ENCODE assay signal across 21 mouse cellular contexts in genomic region chr19:42613647-42614225, GRCm38 (mm10). TPM values are rescaled to one million over a fixed set of nuclear protein-coding genes. Genes with fewer than 3 reads are reported as not detected.
DNase-seq lines count a peak whose midpoint lies in the region; ATAC-seq and TF ChIP-seq lines count a peak whose summit lies in the region.
"Had no signal": no experiment of that assay in that cellular context is flagged by ENCODE, and none has a peak within 500 bp of the region (broad histone marks: within the 10 kb centered on the region; RNA-seq: fewer than 3 reads in every experiment).

No protein-coding gene starts in this region.

- H3ac ChIP-seq in C2C12 (ENCODE audit: control insufficient read depth, insufficient read length, low read depth), result no peak overlapping the region

- no peak overlapping the region for H3K4me3 ChIP-seq in kidney, adult 2 months (ENCODE audit: insufficient read depth, low read depth, low read length)
- H3K4me3 ChIP-seq in C2C12 (ENCODE audit: insufficient read depth, poor library complexity, severe bottlenecking), result no peak overlapping the region
- H3K4me3 ChIP-seq in embryonic facial prominence, embryonic 15.5 days (replicated peaks), result no peak overlapping the region
- H3K4me3 ChIP-seq in forebrain, postnatal 0 days (ENCODE audit: low read depth, low read length), result no peak overlapping the region

- peak; percentile 94 for DNase-seq in heart, adult 11 months
- no peak for DNase-seq in heart, postnatal 25 days (ENCODE audit: low spot score)
- no peak for DNase-seq in kidney, adult 2 months
- no peak for DNase-seq in kidney, adult 11 months
- DNase-seq in forebrain, postnatal 0 days, result no peak
- DNase-seq in retina, embryonic 14.5 days (ENCODE audit: low spot score), result no peak
- DNase-seq: B cell, adult 2 months; cerebellum, adult 11 months; cerebellum, adult 9-11 months; kidney, adult 18-20 months; liver; thymus, postnatal 25 days had no signal

- 0 out of 2 replicates have a peak overlapping the region, but pooled peaks have one; percentile 9 for H3K27ac ChIP-seq in kidney, adult 2 months (ENCODE audit: insufficient read depth, low read depth, low read length)
- no peak overlapping the region for H3K27ac ChIP-seq in embryonic facial prominence, embryonic 15.5 days (replicated peaks)
- no peak overlapping the region for H3K27ac ChIP-seq in forebrain, postnatal 0 days (ENCODE audit: low read depth, low read length)
- H3K27ac ChIP-seq: forebrain, embryonic 12.5 days; hindbrain, embryonic 13.5 days; liver, embryonic 15.5 days; macrophage; neural tube, embryonic 15.5 days had no signal

- H3K36me3 ChIP-seq in kidney, adult 2 months (ENCODE audit: control insufficient read depth, insufficient read depth, low read length), result no peaks in the 10 kb centered on the region
- no peaks in the 10 kb centered on the region for H3K36me3 ChIP-seq in C2C12 (ENCODE audit: control insufficient read depth, insufficient read depth)
- no peaks in the 10 kb centered on the region for H3K36me3 ChIP-seq in embryonic facial prominence, embryonic 15.5 days
- no peaks in the 10 kb centered on the region for H3K36me3 ChIP-seq in forebrain, postnatal 0 days (ENCODE audit: insufficient read depth)
- H3K36me3 ChIP-seq: forebrain, embryonic 12.5 days; hindbrain, embryonic 13.5 days; limb, embryonic 10.5 days; liver, embryonic 15.5 days; neural tube, embryonic 15.5 days had no signal

- WGBS in kidney, adult 2 months, result 57% methylated on average over 7 of the region's 7 CpGs
- 65% methylated on average over 7 of the region's 7 CpGs for WGBS in embryonic facial prominence, embryonic 15.5 days
- 75% methylated on average over 7 of the region's 7 CpGs for WGBS in forebrain, postnatal 0 days

- H3K79me2 ChIP-seq in C2C12 (ENCODE audit: control insufficient read depth, insufficient read depth), result no peaks in the 10 kb centered on the region

- H3K9me3 ChIP-seq in embryonic facial prominence, embryonic 15.5 days (replicated peaks), result no peaks in the 10 kb centered on the region
- no peaks in the 10 kb centered on the region for H3K9me3 ChIP-seq in forebrain, postnatal 0 days (ENCODE audit: low read length)
- H3K9me3 ChIP-seq: forebrain, embryonic 12.5 days; hindbrain, embryonic 13.5 days; limb, embryonic 10.5 days; liver, embryonic 15.5 days; neural tube, embryonic 15.5 days had no signal

- no peak overlapping the region for H3K9ac ChIP-seq in embryonic facial prominence, embryonic 15.5 days
- H3K9ac ChIP-seq in forebrain, postnatal 0 days, result no peak overlapping the region
- H3K9ac ChIP-seq: hindbrain, embryonic 13.5 days; liver, embryonic 15.5 days; neural tube, embryonic 15.5 days had no signal

- TF ChIP-seq POLR2A in kidney, adult 2 months (IDR thresholded peaks at IDR 0.05; ENCODE audit: low read depth, low read length), result no peak

- no peaks in the 10 kb centered on the region for H3K27me3 ChIP-seq in kidney, adult 2 months (replicated peaks; ENCODE audit: control insufficient read depth, insufficient read depth, low read length)
- peaks cover 4% of the 10 kb centered on the region for H3K27me3 ChIP-seq in C2C12 (ENCODE audit: control insufficient read depth, insufficient read depth, insufficient read length)
- H3K27me3 ChIP-seq in embryonic facial prominence, embryonic 15.5 days, result peaks cover 10% of the 10 kb centered on the region
- H3K27me3 ChIP-seq in forebrain, postnatal 0 days (ENCODE audit: insufficient read depth, low read length), result no peaks in the 10 kb centered on the region

- ATAC-seq in embryonic facial prominence, embryonic 15.5 days (ENCODE audit: insufficient number of reproducible peaks, low FRiP score, low TSS enrichment, low read depth), result peak; percentile 42; the same call in 1 of the 2 replicates
- ATAC-seq in forebrain, postnatal 0 days, result no peak

- no peaks in the 10 kb centered on the region for H3K4me1 ChIP-seq in kidney, adult 2 months (ENCODE audit: control insufficient read depth, insufficient read depth, low read length)
- H3K4me1 ChIP-seq in embryonic facial prominence, embryonic 15.5 days, result peaks cover 12% of the 10 kb centered on the region
- H3K4me1 ChIP-seq in forebrain, postnatal 0 days (ENCODE audit: insufficient read depth), result no peaks in the 10 kb centered on the region
- H3K4me1 ChIP-seq: liver, embryonic 15.5 days had no signal

- H3K4me2 ChIP-seq in embryonic facial prominence, embryonic 15.5 days (replicated peaks), result no peak overlapping the region
- no peak overlapping the region for H3K4me2 ChIP-seq in forebrain, postnatal 0 days (ENCODE audit: low read depth)

- intact Hi-C loops in heart, postnatal 25 days (cut with DNase I), result no loop called here

- TF ChIP-seq CTCF in kidney, adult 2 months (conservative IDR thresholded peaks at IDR 0.05; ENCODE audit: insufficient read depth, insufficient read length, low read depth, low read length), result no peak
- no peak for TF ChIP-seq CTCF in C2C12 (IDR thresholded peaks at IDR 0.05; ENCODE audit: control insufficient read depth, insufficient read depth, insufficient read length)
- TF ChIP-seq CTCF in forebrain, postnatal 0 days (IDR thresholded peaks at IDR 0.05; ENCODE audit: low read depth), result no peak

- no peaks in the 10 kb centered on the region for H3K79me3 ChIP-seq in C2C12 (ENCODE audit: low read depth)

TF ChIP-seq in C2C12, 6 proteins besides CTCF, POLR2A, EP300 and RAD21:
- no peak for TF ChIP-seq FOSL1 (IDR thresholded peaks at IDR 0.05; ENCODE audit: insufficient read depth, low read length, poor library complexity, severe bottlenecking)
- TF ChIP-seq MYOD1 (IDR thresholded peaks at IDR 0.05; ENCODE audit: control insufficient read depth, insufficient read length, low read depth), result peak; percentile 23

RNA-seq across cellular contexts. Expression of gene Loxl4, which starts 1.1 kb away (rescaled TPM):
- total RNA-seq in heart, postnatal 25 days (2021), result 1 to 10 TPM; 1.2 to 1.3 TPM
- polyA plus RNA-seq in kidney, adult 2 months (2012; rRNA removed), result 2.9 and 4.8 TPM in 2 replicates
- 4.8 TPM for polyA plus RNA-seq in C2C12 (2012; fragmentation: generic; extraction: Trizol)
- 4.5 and 5.0 TPM in 2 replicates for polyA plus RNA-seq in embryonic facial prominence, embryonic 15.5 days (2015; fragmentation: Nextera tagmentation; extraction: Ambion mirVana)
- total RNA-seq in forebrain, postnatal 0 days (2014; rRNA removed), result 0.46 and 1.5 TPM in 2 replicates
- polyA plus RNA-seq in forebrain, postnatal 0 days (2015; fragmentation: Nextera tagmentation; extraction: Ambion mirVana), result 0.15 TPM in 1 of 2 replicates, not detected in the other
- total RNA-seq: common myeloid progenitor, adult 5-6 weeks had no signal
- polyA plus RNA-seq: macrophage had no signal
